Mouse (Mus musculus) forebrain, embryonic 12.5 days (tissue): Measurements from ENCODE around the gene Tank. TPM values are rescaled to one million over a fixed set of nuclear protein-coding genes. Genes with fewer than 3 reads are reported as not detected.

Experiments
- ATAC-seq: fragments of 200-750 bp; cut with Nextera tagmentation; 2 replicates; pipeline ENCODE4 v1.8.0; 2017; ENCODE audit warnings: moderate TSS enrichment; ENCODE audit not compliant: low FRiP score
- H3K27ac ChIP-seq: fragments of 300-500 bp; sonication (generic); 2 replicates; pipeline ENCODE4 v1.5.1; 2016; ENCODE audit warnings: mild to moderate bottlenecking
- H3K27me3 ChIP-seq: fragments of 300-500 bp; sonication (generic); 2 replicates; pipeline ENCODE4 v1.6.1; 2016; ENCODE audit warnings: mild to moderate bottlenecking
- H3K36me3 ChIP-seq: fragments of 300-500 bp; sonication (generic); replicated peaks from 2 replicates; pipeline ENCODE4 v1.6.1; 2016; ENCODE audit warnings: mild to moderate bottlenecking
- H3K4me1 ChIP-seq: fragments of 300-500 bp; sonication (generic); 2 replicates; pipeline ENCODE4 v1.6.1; 2016
- H3K4me2 ChIP-seq: fragments of 300-500 bp; sonication (generic); 2 replicates; pipeline ENCODE4 v1.6.1; 2016; ENCODE audit warnings: mild to moderate bottlenecking, moderate library complexity
- H3K4me3 ChIP-seq: fragments of 300-500 bp; sonication (generic); replicated peaks from 2 replicates; pipeline ENCODE4 v1.5.1; 2016; ENCODE audit warnings: mild to moderate bottlenecking
- H3K9ac ChIP-seq: fragments of 300-500 bp; sonication (generic); 2 replicates; pipeline ENCODE4 v1.6.1; 2016; ENCODE audit warnings: mild to moderate bottlenecking
- H3K9me3 ChIP-seq: fragments of 300-500 bp; sonication (generic); 2 replicates; pipeline ENCODE4 v1.6.1; 2016
- WGBS: fragments of 180-500 bp; shearing (Covaris S2); methylation state at CpG from one replicate; pipeline ENCODE4 v1.1.7; 2016; 5-methylcytosine and 5-hydroxymethylcytosine counted together
- polyA plus RNA-seq: library from polyadenylated mRNA; unstranded; fragments of >200 nt; fragmentation: Nextera tagmentation; extraction: Ambion mirVana; gene quantifications from 2 replicates; pipeline ENCODE4 v1.2.1, GENCODE M21; 2016

Gene Tank
- polyA plus RNA-seq, 1 experiment from 2014 or later, result 27.9 TPM

- no peaks in the 10 kb centered on the region for H3K27me3 ChIP-seq
- no peaks in the 10 kb centered on the region for H3K4me1 ChIP-seq
- no peaks in the 10 kb centered on the region for H3K36me3 ChIP-seq
- no peaks in the 10 kb centered on the region for H3K9me3 ChIP-seq
- no peak for ATAC-seq
- no peak overlapping the region for H3K4me3 ChIP-seq
- WGBS, result 86% methylated on average over 1 of the region's 1 CpGs
- no peak overlapping the region for H3K4me2 ChIP-seq
- H3K27ac ChIP-seq, result no peak overlapping the region
- no peak overlapping the region for H3K9ac ChIP-seq
Measured at GRCm38 (mm10) chr2:61585447-61585846, 7.1 kb downstream of the Tank start.

- ATAC-seq, result no peak
- Histone ChIP-seq H3K36me3 (no peaks in the 10 kb centered on the region), H3K27me3 (no peaks in the 10 kb centered on the region), H3K9ac (no peak overlapping the region), H3K4me1 (no peaks in the 10 kb centered on the region), H3K4me3 (no peak overlapping the region), H3K9me3 (no peaks in the 10 kb centered on the region), H3K4me2 (no peak overlapping the region), H3K27ac (no peak overlapping the region)
- 87% methylated on average over 3 of the region's 3 CpGs for WGBS
Measured at GRCm38 (mm10) chr2:61586166-61586565, 7.8 kb downstream of the Tank start.

GRCm38 (mm10) chr2:61590751-61591150 lies 12.4 kb downstream of the Tank start:
- Histone ChIP-seq H3K27me3 (no peaks in the 10 kb centered on the region), H3K4me3 (no peak overlapping the region), H3K9ac (no peak overlapping the region), H3K4me2 (no peak overlapping the region), H3K27ac (no peak overlapping the region), H3K9me3 (no peaks in the 10 kb centered on the region), H3K36me3 (no peaks in the 10 kb centered on the region), H3K4me1 (peaks cover 3% of the 10 kb centered on the region; the same call in 1 of the 2 replicates)
- 91% methylated on average over 2 of the region's 2 CpGs for WGBS
- no peak for ATAC-seq

GRCm38 (mm10) chr2:61592095-61592494 lies 13.7 kb downstream of the Tank start:
- ATAC-seq, result no peak
- Histone ChIP-seq H3K4me1 (peaks cover 3% of the 10 kb centered on the region; the same call in 1 of the 2 replicates), H3K27me3 (no peaks in the 10 kb centered on the region), H3K9ac (no peak overlapping the region), H3K4me3 (no peak overlapping the region), H3K9me3 (no peaks in the 10 kb centered on the region), H3K27ac (no peak overlapping the region), H3K4me2 (no peak overlapping the region), H3K36me3 (no peaks in the 10 kb centered on the region)
- WGBS, result 95% methylated on average over 3 of the region's 3 CpGs

GRCm38 (mm10) chr2:61592699-61593029 lies 14.3 kb downstream of the Tank start:
- peak overlapping the region; percentile 82 for H3K4me3 ChIP-seq
- no peaks in the 10 kb centered on the region for H3K9me3 ChIP-seq
- H3K9ac ChIP-seq, result 0 out of 2 replicates have a peak overlapping the region, but pooled peaks have one; percentile 83
- no peak for ATAC-seq
- no peaks in the 10 kb centered on the region for H3K27me3 ChIP-seq
- H3K4me2 ChIP-seq, result peak overlapping the region; percentile 77
- peak overlapping the region; percentile 65; the same call in 1 of the 2 replicates for H3K27ac ChIP-seq
- WGBS, result 16% methylated on average over 5 of the region's 5 CpGs
- H3K36me3 ChIP-seq, result no peaks in the 10 kb centered on the region
- H3K4me1 ChIP-seq, result peaks cover 3% of the 10 kb centered on the region; the same call in 1 of the 2 replicates

- H3K27ac ChIP-seq, result peak overlapping the region; percentile 65
- H3K4me3 ChIP-seq, result peak overlapping the region; percentile 82
- under 1% methylated on average over 61 of the region's 62 CpGs for WGBS
- peak; percentile 93 for ATAC-seq
- H3K4me2 ChIP-seq, result peak overlapping the region; percentile 77
- peak overlapping the region; percentile 83 for H3K9ac ChIP-seq
- H3K4me1 ChIP-seq, result peaks cover 3% of the 10 kb centered on the region; the same call in 1 of the 2 replicates
- H3K36me3 ChIP-seq, result no peaks in the 10 kb centered on the region
- H3K9me3 ChIP-seq, result no peaks in the 10 kb centered on the region
- no peaks in the 10 kb centered on the region for H3K27me3 ChIP-seq
Measured at GRCm38 (mm10) chr2:61593030-61593811, 14.8 kb downstream of the Tank start.

- no peaks in the 10 kb centered on the region for H3K27me3 ChIP-seq
- no peaks in the 10 kb centered on the region for H3K36me3 ChIP-seq
- ATAC-seq, result no peak
- peak overlapping the region; percentile 82 for H3K4me3 ChIP-seq
- peak overlapping the region; percentile 77 for H3K4me2 ChIP-seq
- WGBS, result under 1% methylated on average over 12 of the region's 12 CpGs
- H3K9ac ChIP-seq, result peak overlapping the region; percentile 83
- H3K4me1 ChIP-seq, result peaks cover 3% of the 10 kb centered on the region; the same call in 1 of the 2 replicates
- no peaks in the 10 kb centered on the region for H3K9me3 ChIP-seq
- no peak overlapping the region; the same call in 1 of the 2 replicates for H3K27ac ChIP-seq
Measured at GRCm38 (mm10) chr2:61593871-61594304, 15.5 kb downstream of the Tank start.

GRCm38 (mm10) chr2:61599730-61600129 lies 21.3 kb downstream of the Tank start:
- Histone ChIP-seq H3K27ac (no peak overlapping the region), H3K27me3 (no peaks in the 10 kb centered on the region), H3K9ac (no peak overlapping the region), H3K4me3 (no peak overlapping the region), H3K4me2 (no peak overlapping the region), H3K9me3 (no peaks in the 10 kb centered on the region), H3K36me3 (no peaks in the 10 kb centered on the region), H3K4me1 (no peaks in the 10 kb centered on the region)
- ATAC-seq, result no peak
- 88% methylated on average over 1 of the region's 1 CpGs for WGBS

- ATAC-seq, result no peak
- H3K27ac ChIP-seq, result no peak overlapping the region
- no peak overlapping the region for H3K4me2 ChIP-seq
- H3K27me3 ChIP-seq, result no peaks in the 10 kb centered on the region
- WGBS, result 84% methylated on average over 3 of the region's 3 CpGs
- H3K4me1 ChIP-seq, result no peaks in the 10 kb centered on the region
- no peaks in the 10 kb centered on the region for H3K9me3 ChIP-seq
- no peak overlapping the region for H3K9ac ChIP-seq
- H3K4me3 ChIP-seq, result no peak overlapping the region
- H3K36me3 ChIP-seq, result no peaks in the 10 kb centered on the region
Measured at GRCm38 (mm10) chr2:61603461-61603860, 25.1 kb downstream of the Tank start.

GRCm38 (mm10) chr2:61606942-61607341 lies 28.6 kb downstream of the Tank start:
- WGBS, result 92% methylated on average over 1 of the region's 1 CpGs
- H3K9me3 ChIP-seq, result no peaks in the 10 kb centered on the region
- no peak overlapping the region for H3K9ac ChIP-seq
- H3K4me2 ChIP-seq, result no peak overlapping the region
- ATAC-seq, result no peak
- H3K27ac ChIP-seq, result no peak overlapping the region
- no peaks in the 10 kb centered on the region; the same call in 1 of the 2 replicates for H3K36me3 ChIP-seq
- no peaks in the 10 kb centered on the region for H3K27me3 ChIP-seq
- H3K4me1 ChIP-seq, result no peaks in the 10 kb centered on the region
- no peak overlapping the region for H3K4me3 ChIP-seq

- H3K4me2 ChIP-seq, result no peak overlapping the region
- no peak overlapping the region for H3K9ac ChIP-seq
- no peaks in the 10 kb centered on the region for H3K4me1 ChIP-seq
- H3K36me3 ChIP-seq, result peaks cover 9% of the 10 kb centered on the region; the same call in 1 of the 2 replicates
- H3K27me3 ChIP-seq, result no peaks in the 10 kb centered on the region
- no peak overlapping the region for H3K4me3 ChIP-seq
- H3K9me3 ChIP-seq, result no peaks in the 10 kb centered on the region
- ATAC-seq, result no peak
- H3K27ac ChIP-seq, result no peak overlapping the region
Measured at GRCm38 (mm10) chr2:61623996-61624395, 45.6 kb downstream of the Tank start.

- 73% methylated on average over 3 of the region's 3 CpGs for WGBS
- Histone ChIP-seq H3K4me2 (no peak overlapping the region), H3K9ac (no peak overlapping the region), H3K27me3 (no peaks in the 10 kb centered on the region), H3K9me3 (no peaks in the 10 kb centered on the region), H3K27ac (no peak overlapping the region), H3K4me1 (no peaks in the 10 kb centered on the region), H3K4me3 (no peak overlapping the region), H3K36me3 (0 out of 2 replicates have a peak, but pooled peaks cover 7% of the 10 kb centered on the region)
- ATAC-seq, result no peak
Measured at GRCm38 (mm10) chr2:61630864-61631555, 52.6 kb downstream of the Tank start.
